Mouse (Mus musculus): ENCODE results near the gene Zdhhc18.

GRCm38 (mm10) chr4:133559846-133560245, 90.1 kb downstream of the Zdhhc18 start:
- TF ChIP-seq MAFK (IDR thresholded peaks at IDR 0.05; ENCODE audit: insufficient read depth, low read depth, low read length): no peak
- no peak for TF ChIP-seq CHD2 (IDR thresholded peaks at IDR 0.05; ENCODE audit: low read depth, low read length)
